Mouse (Mus musculus) heart, embryonic 14.5 days (tissue): ENCODE results near the gene Ermap. TPM values are rescaled to one million over a fixed set of nuclear protein-coding genes. Genes with fewer than 3 reads are reported as not detected.

Experiments used
- ATAC-seq: fragments of 200-750 bp; cut with Nextera tagmentation; 2 replicates; pipeline ENCODE4 v1.8.0; 2017; ENCODE audit warnings: low read depth, moderate TSS enrichment; ENCODE audit not compliant: insufficient number of reproducible peaks, insufficient read depth, low FRiP score
- H3K27ac ChIP-seq, 2 experiments: fragments of 200-500 bp in 1 of 2; fragments of 300-500 bp in 1 of 2; sonication (generic) in 1 of 2; replicated peaks in 1 of 2; 2 replicates each; pipeline ENCODE4 v1.5.1; 2012 to 2014; ENCODE audit warnings: low read depth in 2 of 2, low read length in 2 of 2, control low read depth in 1 of 2, mild to moderate bottlenecking in 1 of 2, mixed read lengths in 1 of 2; ENCODE audit not compliant: control insufficient read depth in 1 of 2, insufficient read depth in 1 of 2
- H3K27me3 ChIP-seq: fragments of 300-500 bp; sonication (generic); 2 replicates; pipeline ENCODE4 v1.6.1; 2014; ENCODE audit warnings: mild to moderate bottlenecking, low read length, control low read depth; ENCODE audit not compliant: control insufficient read depth, insufficient read depth
- H3K36me3 ChIP-seq: fragments of 300-500 bp; sonication (generic); 2 replicates; pipeline ENCODE4 v1.6.1; 2014; ENCODE audit warnings: mild to moderate bottlenecking, control low read depth, low read length, mixed read lengths; ENCODE audit not compliant: control insufficient read depth, insufficient read depth
- H3K4me1 ChIP-seq, 2 experiments: fragments of 200-500 bp in 1 of 2; fragments of 300-500 bp in 1 of 2; sonication (generic) in 1 of 2; 2 replicates each; pipeline ENCODE4 v1.6.1; 2012 to 2014; ENCODE audit warnings: low read length in 2 of 2, control low read depth in 1 of 2, mixed read lengths in 1 of 2; ENCODE audit not compliant: control insufficient read depth in 2 of 2, insufficient read depth in 2 of 2
- H3K4me2 ChIP-seq: fragments of 300-500 bp; sonication (generic); 2 replicates; pipeline ENCODE4 v1.6.1; 2014; ENCODE audit warnings: mild to moderate bottlenecking, low read length
- H3K4me3 ChIP-seq, 2 experiments: fragments of 200-500 bp in 1 of 2; fragments of 300-500 bp in 1 of 2; sonication (generic) in 1 of 2; 2 replicates each; pipeline ENCODE4 v1.5.1; 2012 to 2014; ENCODE audit warnings: low read length in 2 of 2, mild to moderate bottlenecking in 2 of 2, control low read depth in 1 of 2, low read depth in 1 of 2, moderate library complexity in 1 of 2; ENCODE audit not compliant: control insufficient read depth in 1 of 2, insufficient read depth in 1 of 2
- H3K9ac ChIP-seq: fragments of 300-500 bp; sonication (generic); 2 replicates; pipeline ENCODE4 v1.6.1; 2014; ENCODE audit warnings: mild to moderate bottlenecking, low read length
- H3K9me3 ChIP-seq: fragments of 300-500 bp; sonication (generic); 2 replicates; pipeline ENCODE4 v1.6.1; 2016; ENCODE audit warnings: low read length, control low read depth; ENCODE audit not compliant: control insufficient read depth
- WGBS: fragments of 180-500 bp; shearing (Covaris S2); extraction: QIAGEN DNeasy Blood & Tissue Kit; methylation state at CpG from one replicate; pipeline ENCODE4 v1.1.7; 2014; 5-methylcytosine and 5-hydroxymethylcytosine counted together
- microRNA counts: library from miRNA; unstranded; fragments of <30 nt; microRNA quantifications from one replicate; lab custom pipeline; 2016
- microRNA-seq: library from miRNA; unstranded; fragments of <30 nt; microRNA quantifications from one replicate; pipeline ENCODE4, GENCODE M21; 2016
- polyA plus RNA-seq: library from polyadenylated mRNA; unstranded; fragments of >200 nt; fragmentation: Nextera tagmentation; extraction: Ambion mirVana; gene quantifications from 2 replicates; pipeline ENCODE4 v1.2.1, GENCODE M21; 2014

Ermap gene
- polyA plus RNA-seq, 1 experiment from 2014 or later = 0.88 TPM

DNA sequence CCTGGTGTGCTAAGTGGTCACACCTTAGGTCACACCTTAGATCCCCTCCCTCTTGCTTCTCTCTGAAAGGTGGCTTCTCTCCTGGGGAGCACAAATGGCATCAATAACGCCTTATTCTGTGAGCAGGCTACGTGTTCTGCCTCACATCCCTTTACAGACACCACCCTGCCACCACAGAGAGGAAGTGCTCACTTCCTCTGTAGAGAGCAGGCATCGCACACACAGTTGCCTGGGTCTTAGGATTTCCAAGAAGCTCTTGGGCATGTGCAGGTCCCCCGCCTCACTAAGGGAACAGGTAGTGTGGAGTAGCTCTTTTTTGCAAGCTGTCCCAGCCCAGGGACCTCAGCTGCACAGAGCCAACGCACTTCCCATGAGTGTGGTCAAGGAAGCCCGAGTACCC lies 62.6 kb downstream of the Ermap start:
- no peak overlapping the region for H3K4me3 ChIP-seq
- peaks cover 86% of the 10 kb centered on the region for H3K36me3 ChIP-seq

DNA sequence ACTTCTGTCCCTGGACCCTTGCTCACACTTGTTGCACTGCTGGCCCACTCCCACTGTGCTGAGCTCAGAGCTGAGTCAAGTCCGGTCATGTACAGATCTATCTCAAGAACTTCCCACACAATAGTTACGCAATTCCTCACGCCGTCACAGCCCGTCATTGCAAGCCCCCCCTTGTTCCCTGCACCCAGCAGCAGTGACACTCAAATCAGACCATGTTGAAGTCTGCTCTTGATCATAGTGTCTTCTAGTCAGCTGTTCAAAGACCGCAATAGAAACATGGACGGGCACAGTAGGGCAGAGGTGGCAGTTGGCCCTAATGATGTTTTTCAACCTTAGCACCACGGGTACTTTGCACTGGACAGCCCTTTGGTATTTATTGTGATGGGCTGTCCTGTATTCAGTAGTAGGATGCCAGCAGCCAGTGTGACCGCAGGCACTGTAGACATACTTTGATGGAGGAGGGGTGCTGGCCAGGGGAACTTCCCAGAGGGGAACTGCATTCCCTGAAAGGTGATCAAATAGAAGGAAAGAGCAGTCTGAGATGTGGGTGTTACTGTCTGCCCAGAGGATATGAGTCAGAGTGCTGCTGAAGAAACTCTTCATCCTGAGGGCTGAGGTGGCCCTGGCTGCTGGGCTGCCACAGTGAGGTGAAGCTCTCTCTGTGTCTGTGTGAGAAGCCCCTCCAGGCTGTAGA lies 64.1 kb downstream of the Ermap start:
- Histone ChIP-seq H3K9me3 (no peaks in the 10 kb centered on the region), H3K36me3 (peaks cover 86% of the 10 kb centered on the region), H3K27me3 (no peaks in the 10 kb centered on the region), H3K27ac (peak overlapping the region; percentile 4 to 15; a peak in 2 of 4 replicates), H3K4me3 (no peak overlapping the region), H3K4me2 (no peak overlapping the region), H3K9ac (peak overlapping the region; percentile 0; the same call in 1 of the 2 replicates), H3K4me1 (peaks cover 59 to 81% of the 10 kb centered on the region in 2 experiments)
- ATAC-seq = no peak; the same call in 1 of the 2 replicates
- 51% methylated on average over 9 of the region's 9 CpGs for WGBS

More for the DNA sequence above, 62.6 kb downstream of the Ermap start:
- Histone ChIP-seq H3K4me2 (no peak overlapping the region), H3K9me3 (no peaks in the 10 kb centered on the region), H3K27ac (peak overlapping the region in 1 of 2 experiments; percentile 42; a peak in 2 of 4 replicates), H3K4me1 (peaks cover 47 to 66% of the 10 kb centered on the region in 2 experiments), H3K9ac (peak overlapping the region; percentile 0; the same call in 1 of the 2 replicates), H3K27me3 (no peaks in the 10 kb centered on the region)
- WGBS = 47% methylated on average over 6 of the region's 6 CpGs
- no peak for ATAC-seq

MicroRNAs encoded within 50 kb of the gene (microRNA counts, 519-probe panel; counts per million panel counts)
- microRNA mmu-miR-1957 (lab: Ali Mortazavi, UCI) = 322 counts per million, percentile 70 among the panel's probes with 10 or more counts

Small RNAs within 50 kb of the gene (microRNA-seq; reads per million reads assigned to microRNA genes)
- gene Mir1957a = not detected

Other genes starting within 250 kb of the Ermap start
- gene Lao1, start 228.4 kb downstream of the Ermap start, polyA plus RNA-seq = not detected in 2 replicates
- 159 and 166 TPM in 2 replicates for gene Slc2a1, start 81.3 kb downstream of the Ermap start, polyA plus RNA-seq
- 11.2 and 12.0 TPM in 2 replicates for gene Zfp691, start 15.8 kb downstream of the Ermap start, polyA plus RNA-seq
- 140 and 141 TPM in 2 replicates for gene Svbp, start 5.3 kb upstream of the Ermap start, polyA plus RNA-seq
- gene Tmem269, start 28.2 kb upstream of the Ermap start, polyA plus RNA-seq = 0.19 TPM in 1 of 2 replicates, not detected in the other
- gene AU022252, start 42.7 kb upstream of the Ermap start, polyA plus RNA-seq = 24.8 and 25.1 TPM in 2 replicates
- gene P3h1, start 42.9 kb upstream of the Ermap start, polyA plus RNA-seq = 40.9 and 42.0 TPM in 2 replicates
- gene Cldn19, start 65.4 kb upstream of the Ermap start, polyA plus RNA-seq = not detected in 2 replicates
- gene Ybx1, start 104.6 kb upstream of the Ermap start, polyA plus RNA-seq = 785 and 813 TPM in 2 replicates
- gene Ppih, start 130.5 kb upstream of the Ermap start, polyA plus RNA-seq = 45.2 and 52.6 TPM in 2 replicates
- gene Ccdc30, start 225.5 kb upstream of the Ermap start, polyA plus RNA-seq = 4.0 and 4.6 TPM in 2 replicates
- 31.5 and 35.7 TPM in 2 replicates for gene Ppcs, start 232.4 kb upstream of the Ermap start, polyA plus RNA-seq
- gene Zmynd12, start 232.8 kb upstream of the Ermap start, polyA plus RNA-seq = 0.31 and 0.45 TPM in 2 replicates